Mouse (Mus musculus): ENCODE data around the gene Traf4.
A peak's percentile ranks its signal among the peaks of the same experiment; 100 is the strongest.
"Not testable (repeated sequence)": the region's sequence is repeated elsewhere in the genome, so short reads cannot be mapped to it uniquely, and the experiment has no call there.

The Traf4 gene

GRCm38 (mm10) chr11:78164924-78165760, at the start of gene Traf4:
Traf4 (minus strand) TSS chr11:78165589.
- peak; percentile 82 for DNase-seq (ENCODE audit: low read depth)

GRCm38 (mm10) chr11:78213086-78213817, 47.9 kb upstream of the Traf4 start:
- DNase-seq (ENCODE audit: low read depth) = peak; percentile 92

- no peak for DNase-seq (ENCODE audit: low read depth)
Observed at GRCm38 (mm10) chr11:78211513-78211912, 46.1 kb upstream of the Traf4 start.

GRCm38 (mm10) chr11:78210615-78211014, 45.2 kb upstream of the Traf4 start:
- DNase-seq (ENCODE audit: low read depth) = no peak

GRCm38 (mm10) chr11:78209886-78210285, 44.5 kb upstream of the Traf4 start:
- no peak for DNase-seq (ENCODE audit: low read depth)

GRCm38 (mm10) chr11:78207190-78207589, 41.8 kb upstream of the Traf4 start:
- DNase-seq (ENCODE audit: low read depth) = no peak

- no peak for DNase-seq (ENCODE audit: low read depth)
Observed at GRCm38 (mm10) chr11:78205361-78206206, 40.2 kb upstream of the Traf4 start.

- DNase-seq (ENCODE audit: low read depth) = no peak
Observed at GRCm38 (mm10) chr11:78204287-78204686, 38.9 kb upstream of the Traf4 start.

- no peak for DNase-seq (ENCODE audit: low read depth)
Observed at GRCm38 (mm10) chr11:78202372-78202771, 37.0 kb upstream of the Traf4 start.

GRCm38 (mm10) chr11:78195101-78195863, 29.9 kb upstream of the Traf4 start:
- DNase-seq (ENCODE audit: low read depth) = no peak

GRCm38 (mm10) chr11:78194411-78195100, 29.2 kb upstream of the Traf4 start:
- no peak for DNase-seq (ENCODE audit: low read depth)

- DNase-seq (ENCODE audit: low read depth) = no peak
Observed at GRCm38 (mm10) chr11:78193113-78193512, 27.7 kb upstream of the Traf4 start, which contains the start of gene Proca1. Proca1 (plus strand) TSS chr11:78193392.

GRCm38 (mm10) chr11:78190041-78190440, 24.7 kb upstream of the Traf4 start:
- no peak for DNase-seq (ENCODE audit: low read depth)

- no peak for DNase-seq (ENCODE audit: low read depth)
Observed at GRCm38 (mm10) chr11:78189234-78190040, 24.0 kb upstream of the Traf4 start.

GRCm38 (mm10) chr11:78188331-78189233, 23.2 kb upstream of the Traf4 start, which contains the start of gene Rab34:
Rab34 (plus strand) TSS chr11:78188430.
- DNase-seq (ENCODE audit: low read depth) = no peak

GRCm38 (mm10) chr11:78184702-78185101, 19.3 kb upstream of the Traf4 start:
- not testable (repeated sequence) for DNase-seq (ENCODE audit: low read depth)

- DNase-seq (ENCODE audit: low read depth) = no peak
Observed at GRCm38 (mm10) chr11:78183884-78184514, 18.6 kb upstream of the Traf4 start.

Data from 416B (cell line).